ENCODE assay signal across 7 mouse cellular contexts in the genomic region with DNA sequence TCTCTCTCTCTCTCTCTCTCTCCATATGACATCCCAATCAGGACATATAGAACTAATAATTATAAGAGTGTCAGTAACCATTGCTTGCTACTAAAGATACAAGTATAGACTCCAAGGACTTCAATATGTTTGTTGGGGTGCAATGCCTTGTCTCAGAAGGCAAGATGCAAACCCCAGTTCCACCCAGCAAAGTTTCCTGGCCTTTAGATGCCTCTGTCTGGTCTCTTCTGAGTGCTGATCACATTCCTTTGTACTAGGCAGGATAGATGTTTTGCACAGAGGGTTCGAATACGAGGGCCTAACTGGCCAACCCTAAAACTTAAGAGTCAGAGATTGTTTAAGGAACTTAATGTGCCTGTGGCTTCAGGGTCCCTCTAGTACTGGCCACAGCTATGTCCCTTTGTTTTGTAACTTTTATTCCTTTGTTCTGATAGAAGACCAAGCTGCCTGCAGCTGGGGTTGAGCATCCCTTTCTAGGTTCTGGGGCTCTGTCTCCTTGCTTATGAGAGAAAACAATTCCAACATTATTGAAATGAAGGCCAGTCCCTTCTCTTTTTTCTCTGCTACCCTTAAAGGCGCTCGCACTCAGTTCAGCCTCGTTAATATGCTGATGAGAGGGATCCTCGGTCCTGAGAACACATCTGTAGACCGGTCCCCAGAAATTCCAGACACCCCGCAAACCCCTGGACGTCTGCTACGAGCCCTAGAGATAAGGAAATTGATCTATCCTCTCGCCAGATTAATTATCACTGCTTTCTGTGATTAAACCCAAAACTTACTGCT. TPM values are rescaled to one million over a fixed set of nuclear protein-coding genes. Genes with fewer than 3 reads are reported as not detected.
DNase-seq lines count a peak whose midpoint lies in the region; ATAC-seq and TF ChIP-seq lines count a peak whose summit lies in the region.

No protein-coding gene starts in this region.

- H3K9ac ChIP-seq in lung, embryonic 14.5 days = peak overlapping the region; percentile 99
- peak overlapping the region; percentile 84 for H3K9ac ChIP-seq in forebrain, embryonic 14.5 days (ENCODE audit: low read length)
- no peak overlapping the region for H3K9ac ChIP-seq in liver, embryonic 13.5 days
- peak overlapping the region; percentile 79 for H3K9ac ChIP-seq in stomach, postnatal 0 days (ENCODE audit: low read length)

- peak overlapping the region; percentile 82 for H3K4me2 ChIP-seq in lung, embryonic 14.5 days
- H3K4me2 ChIP-seq in forebrain, embryonic 14.5 days (ENCODE audit: low read length) = peak overlapping the region; percentile 92
- H3K4me2 ChIP-seq in liver, embryonic 13.5 days = peak overlapping the region; percentile 4; the same call in 1 of the 2 replicates
- peak overlapping the region; percentile 53 for H3K4me2 ChIP-seq in stomach, postnatal 0 days (replicated peaks; ENCODE audit: low read depth)

- ATAC-seq in lung, embryonic 14.5 days (ENCODE audit: insufficient read depth) = no peak
- ATAC-seq in forebrain, embryonic 14.5 days = no peak
- no peak for ATAC-seq in liver, embryonic 13.5 days (ENCODE audit: low read depth)
- no peak for ATAC-seq in stomach, postnatal 0 days (ENCODE audit: low FRiP score, low TSS enrichment)

- TF ChIP-seq CTCF in lung, embryonic 14.5 days (IDR thresholded peaks at IDR 0.05; ENCODE audit: low read depth) = no peak
- TF ChIP-seq CTCF in stomach, postnatal 0 days (IDR thresholded peaks at IDR 0.05; ENCODE audit: low read depth) = no peak

- H3K27me3 ChIP-seq in lung, embryonic 14.5 days (ENCODE audit: insufficient read depth, low read length) = no peaks in the 10 kb centered on the region
- no peaks in the 10 kb centered on the region; the same call in 1 of the 2 replicates for H3K27me3 ChIP-seq in forebrain, embryonic 14.5 days (replicated peaks; ENCODE audit: control insufficient read depth, insufficient read depth, low read length)
- peaks cover 62% of the 10 kb centered on the region for H3K27me3 ChIP-seq in liver, embryonic 13.5 days
- H3K27me3 ChIP-seq in stomach, postnatal 0 days (ENCODE audit: control insufficient read depth, insufficient read depth, low read length) = no peaks in the 10 kb centered on the region

- H3K9me3 ChIP-seq in lung, embryonic 14.5 days (ENCODE audit: low read depth, low read length) = no peaks in the 10 kb centered on the region
- H3K9me3 ChIP-seq in forebrain, embryonic 14.5 days (replicated peaks; ENCODE audit: control insufficient read depth, low read length) = no peaks in the 10 kb centered on the region
- no peaks in the 10 kb centered on the region for H3K9me3 ChIP-seq in liver, embryonic 13.5 days (replicated peaks)
- no peaks in the 10 kb centered on the region for H3K9me3 ChIP-seq in stomach, postnatal 0 days (ENCODE audit: control insufficient read depth, low read length)

- peak overlapping the region; percentile 99 for H3K27ac ChIP-seq in lung, embryonic 14.5 days (ENCODE audit: low read depth)
- H3K27ac ChIP-seq in forebrain, embryonic 14.5 days (ENCODE audit: low read depth, low read length) = peak overlapping the region; percentile 23; the same call in 1 of the 2 replicates
- no peak overlapping the region for H3K27ac ChIP-seq in liver, embryonic 13.5 days
- peak overlapping the region; percentile 90 for H3K27ac ChIP-seq in stomach, postnatal 0 days (replicated peaks)

- no peaks in the 10 kb centered on the region for H3K4me1 ChIP-seq in lung, embryonic 14.5 days (ENCODE audit: insufficient read depth)
- 0 out of 2 replicates have a peak, but pooled peaks cover 6% of the 10 kb centered on the region for H3K4me1 ChIP-seq in forebrain, embryonic 14.5 days (ENCODE audit: control insufficient read depth, insufficient read depth, low read length)
- no peaks in the 10 kb centered on the region for H3K4me1 ChIP-seq in liver, embryonic 13.5 days (replicated peaks)
- H3K4me1 ChIP-seq in stomach, postnatal 0 days (replicated peaks; ENCODE audit: control insufficient read depth, insufficient read depth) = no peaks in the 10 kb centered on the region

- DNase-seq in lung, embryonic 14.5 days = peak; percentile 54
- no peak for DNase-seq in lung, postnatal 4 days
- DNase-seq in forebrain, embryonic 14.5 days (ENCODE audit: low spot score) = no peak
- DNase-seq in liver, embryonic 13.5 days = no peak
- DNase-seq in stomach, postnatal 0 days (ENCODE audit: low spot score) = no peak
- no peak for DNase-seq in left cerebral cortex, postnatal 25 days (ENCODE audit: low spot score in 2 of 2)
- no peak for DNase-seq in left cerebral cortex, adult 18-20 months (ENCODE audit: low spot score in 2 of 2)

- TF ChIP-seq EP300 in stomach, postnatal 0 days (optimal IDR thresholded peaks at IDR 0.05) = no peak

- WGBS in lung, embryonic 14.5 days = 6% methylated on average over 11 of the region's 11 CpGs
- 7% methylated on average over 11 of the region's 11 CpGs for WGBS in forebrain, embryonic 14.5 days
- WGBS in liver, embryonic 13.5 days (ENCODE audit: insufficient replicate concordance) = 11% methylated on average over 11 of the region's 11 CpGs
- WGBS in stomach, postnatal 0 days = 19% methylated on average over 11 of the region's 11 CpGs

- H3K4me3 ChIP-seq in lung, embryonic 14.5 days (ENCODE audit: low read depth, low read length) = peak overlapping the region; percentile 85
- peak overlapping the region; percentile 71 for H3K4me3 ChIP-seq in forebrain, embryonic 14.5 days (ENCODE audit: low read depth, low read length)
- H3K4me3 ChIP-seq in liver, embryonic 13.5 days (replicated peaks) = peak overlapping the region; percentile 44; the same call in 1 of the 2 replicates
- peak overlapping the region; percentile 69 for H3K4me3 ChIP-seq in stomach, postnatal 0 days (ENCODE audit: low read depth, low read length)

- intact Hi-C loops in left cerebral cortex, postnatal 25 days (cut with DNase I) = loop anchor here (5.0 to 10.0 kb wide), 6 partner anchors 268 to 1846 kb away; no protein-coding TSS in a partner anchor

- H3K36me3 ChIP-seq in lung, embryonic 14.5 days (ENCODE audit: insufficient read depth) = peaks cover 16% of the 10 kb centered on the region
- H3K36me3 ChIP-seq in forebrain, embryonic 14.5 days (ENCODE audit: control insufficient read depth, insufficient read depth, low read length) = no peaks in the 10 kb centered on the region
- H3K36me3 ChIP-seq in liver, embryonic 13.5 days = no peaks in the 10 kb centered on the region
- H3K36me3 ChIP-seq in stomach, postnatal 0 days (ENCODE audit: control insufficient read depth, insufficient read depth, low read length) = no peaks in the 10 kb centered on the region

RNA-seq across cellular contexts. Expression of gene Cdh11, which starts 2.5 kb away (rescaled TPM):
- 249 and 263 TPM in 2 replicates for polyA plus RNA-seq in lung, embryonic 14.5 days (2014; fragmentation: Nextera tagmentation; extraction: Ambion mirVana)
- 33.6 and 44.7 TPM in 2 replicates for polyA plus RNA-seq in forebrain, embryonic 14.5 days (2014; fragmentation: Nextera tagmentation; extraction: Ambion mirVana)
- polyA plus RNA-seq in liver, embryonic 13.5 days (2015; fragmentation: Nextera tagmentation; extraction: Ambion mirVana) = 3.5 and 4.3 TPM in 2 replicates
- 26.4 and 27.5 TPM in 2 replicates for polyA plus RNA-seq in stomach, postnatal 0 days (2015; fragmentation: Nextera tagmentation; extraction: Ambion mirVana)
- 10 to 100 TPM; 55.7 to 57.3 TPM for total RNA-seq in left cerebral cortex, postnatal 25 days (2021)
- 10 to 100 TPM; 48.1 to 56.3 TPM for total RNA-seq in left cerebral cortex, adult 18-20 months (2021)

Comparison
In these comparisons a context has a peak if more than half of its experiments do, and no peak if none do; other contexts are left out.
1. H3K4me2 ChIP-seq: peak in every context shown above with its lines; median percentile 92 in forebrain, embryonic 14.5 days; 82 in lung, embryonic 14.5 days; 53 in stomach, postnatal 0 days; 4 in liver, embryonic 13.5 days.